Mouse (Mus musculus) forebrain, embryonic 16.5 days (tissue): ENCODE measurements around the gene Shtn1. TPM values are rescaled to one million over a fixed set of nuclear protein-coding genes. Genes with fewer than 3 reads are reported as not detected.

Experiments used
- ATAC-seq: fragments of 200-750 bp; cut with Nextera tagmentation; 2 replicates; pipeline ENCODE4 v1.8.0; 2017; ENCODE audit warnings: mild to moderate bottlenecking, moderate library complexity
- H3K27ac ChIP-seq: fragments of 300-500 bp; sonication (generic); 2 replicates; pipeline ENCODE4 v1.5.1; 2014; ENCODE audit warnings: low read length, control low read depth
- H3K27me3 ChIP-seq: fragments of 300-500 bp; sonication (generic); replicated peaks from 2 replicates; pipeline ENCODE4 v1.6.1; 2014; ENCODE audit warnings: low read length; ENCODE audit not compliant: control insufficient read depth, insufficient read depth
- H3K36me3 ChIP-seq: fragments of 300-500 bp; sonication (generic); 2 replicates; pipeline ENCODE4 v1.6.1; 2014; ENCODE audit not compliant: control insufficient read depth, insufficient read depth
- H3K4me1 ChIP-seq: fragments of 300-500 bp; sonication (generic); replicated peaks from 2 replicates; pipeline ENCODE4 v1.6.1; 2014; ENCODE audit warnings: low read length; ENCODE audit not compliant: control insufficient read depth, insufficient read depth
- H3K4me2 ChIP-seq: fragments of 300-500 bp; sonication (generic); 2 replicates; pipeline ENCODE4 v1.6.1; 2014; ENCODE audit warnings: mild to moderate bottlenecking, low read length, control low read depth
- H3K4me3 ChIP-seq: fragments of 300-500 bp; sonication (generic); replicated peaks from 2 replicates; pipeline ENCODE4 v1.5.1; 2014; ENCODE audit warnings: mild to moderate bottlenecking, low read length, control low read depth
- H3K9ac ChIP-seq: fragments of 300-500 bp; sonication (generic); replicated peaks from 2 replicates; pipeline ENCODE4 v1.6.1; 2014; ENCODE audit warnings: low read depth, low read length, control low read depth
- H3K9me3 ChIP-seq: fragments of 300-500 bp; sonication (generic); 2 replicates; pipeline ENCODE4 v1.6.1; 2016; ENCODE audit warnings: low read length; ENCODE audit not compliant: control insufficient read depth
- WGBS: fragments of 180-500 bp; shearing (Covaris S2); extraction: QIAGEN DNeasy Blood & Tissue Kit; methylation state at CpG from one replicate; pipeline ENCODE4 v1.1.7; 2014; 5-methylcytosine and 5-hydroxymethylcytosine counted together
- polyA plus RNA-seq: library from polyadenylated mRNA; unstranded; fragments of >200 nt; fragmentation: Nextera tagmentation; extraction: Ambion mirVana; gene quantifications from 2 replicates; pipeline ENCODE4 v1.2.1, GENCODE M21; 2015

Gene Shtn1
- 78.5 and 86.5 TPM in 2 replicates for polyA plus RNA-seq

- Histone ChIP-seq H3K4me1 (peaks cover 28% of the 10 kb centered on the region), H3K9me3 (no peaks in the 10 kb centered on the region), H3K4me3 (peak within 1 kb of the TSS; percentile 83), H3K9ac (peak within 1 kb of the TSS; percentile 97), H3K4me2 (peak within 1 kb of the TSS; percentile 95), H3K27me3 (peaks cover 6% of the 10 kb centered on the region; the same call in 1 of the 2 replicates), H3K36me3 (no peaks in the 10 kb centered on the region), H3K27ac (peak within 1 kb of the TSS; percentile 90)
- WGBS: under 1% methylated on average over 44 of the region's 46 CpGs
- peak; percentile 86 for ATAC-seq
These were observed at the start of gene Shtn1 for GRCm38 (mm10) chr19:59075472-59076101. Gene Shtn1 (minus strand): TSS chr19:59076100.

GRCm38 (mm10) chr19:59114152-59114551 lies 38.3 kb upstream of the Shtn1 start:
- Histone ChIP-seq H3K4me3 (no peak overlapping the region), H3K9me3 (no peaks in the 10 kb centered on the region), H3K27ac (no peak overlapping the region), H3K4me1 (no peaks in the 10 kb centered on the region), H3K4me2 (no peak overlapping the region), H3K9ac (no peak overlapping the region), H3K36me3 (no peaks in the 10 kb centered on the region), H3K27me3 (no peaks in the 10 kb centered on the region)
- 72% methylated on average over 4 of the region's 4 CpGs for WGBS
- ATAC-seq: no peak

- H3K9ac ChIP-seq: no peak overlapping the region
- H3K4me1 ChIP-seq: no peaks in the 10 kb centered on the region
- no peaks in the 10 kb centered on the region for H3K27me3 ChIP-seq
- no peaks in the 10 kb centered on the region for H3K9me3 ChIP-seq
- no peaks in the 10 kb centered on the region for H3K36me3 ChIP-seq
- no peak for ATAC-seq
- no peak overlapping the region for H3K27ac ChIP-seq
- H3K4me3 ChIP-seq: no peak overlapping the region
- H3K4me2 ChIP-seq: no peak overlapping the region
- WGBS: 61% methylated on average over 1 of the region's 1 CpGs
These were observed 34.0 kb upstream of the Shtn1 start for GRCm38 (mm10) chr19:59109937-59110336.

- Histone ChIP-seq H3K4me3 (no peak overlapping the region), H3K36me3 (no peaks in the 10 kb centered on the region), H3K9ac (no peak overlapping the region), H3K9me3 (0 out of 2 replicates have a peak, but pooled peaks cover 5% of the 10 kb centered on the region), H3K27me3 (no peaks in the 10 kb centered on the region), H3K4me2 (no peak overlapping the region), H3K27ac (no peak overlapping the region), H3K4me1 (no peaks in the 10 kb centered on the region)
- 30% methylated on average over 1 of the region's 1 CpGs for WGBS
- no peak for ATAC-seq
These were observed 22.4 kb upstream of the Shtn1 start for GRCm38 (mm10) chr19:59098315-59098714.

- H3K27ac ChIP-seq: no peak overlapping the region
- no peaks in the 10 kb centered on the region for H3K36me3 ChIP-seq
- no peaks in the 10 kb centered on the region for H3K9me3 ChIP-seq
- no peaks in the 10 kb centered on the region for H3K27me3 ChIP-seq
- no peak for ATAC-seq
- no peak overlapping the region for H3K9ac ChIP-seq
- 93% methylated on average over 7 of the region's 7 CpGs for WGBS
- no peaks in the 10 kb centered on the region for H3K4me1 ChIP-seq
- H3K4me3 ChIP-seq: no peak overlapping the region
- no peak overlapping the region for H3K4me2 ChIP-seq
These were observed 16.4 kb upstream of the Shtn1 start for GRCm38 (mm10) chr19:59092295-59092694.

- no peaks in the 10 kb centered on the region for H3K4me1 ChIP-seq
- no peak overlapping the region for H3K4me3 ChIP-seq
- H3K27ac ChIP-seq: no peak overlapping the region
- no peaks in the 10 kb centered on the region for H3K9me3 ChIP-seq
- no peak for ATAC-seq
- no peak overlapping the region for H3K4me2 ChIP-seq
- no peaks in the 10 kb centered on the region for H3K27me3 ChIP-seq
- no peak overlapping the region for H3K9ac ChIP-seq
- H3K36me3 ChIP-seq: no peaks in the 10 kb centered on the region
- WGBS: 64% methylated on average over 1 of the region's 1 CpGs
These were observed 14.4 kb upstream of the Shtn1 start for GRCm38 (mm10) chr19:59090337-59090736.

GRCm38 (mm10) chr19:59084296-59084695 lies 8.4 kb upstream of the Shtn1 start:
- H3K9me3 ChIP-seq: no peaks in the 10 kb centered on the region
- H3K4me3 ChIP-seq: no peak overlapping the region
- H3K4me2 ChIP-seq: no peak overlapping the region
- ATAC-seq: no peak
- no peaks in the 10 kb centered on the region for H3K27me3 ChIP-seq
- no peak overlapping the region for H3K9ac ChIP-seq
- WGBS: 65% methylated on average over 4 of the region's 4 CpGs
- H3K27ac ChIP-seq: no peak overlapping the region
- H3K36me3 ChIP-seq: no peaks in the 10 kb centered on the region
- no peaks in the 10 kb centered on the region for H3K4me1 ChIP-seq

- H3K9me3 ChIP-seq: no peaks in the 10 kb centered on the region
- H3K36me3 ChIP-seq: no peaks in the 10 kb centered on the region
- H3K4me1 ChIP-seq: peaks cover 28% of the 10 kb centered on the region
- H3K9ac ChIP-seq: 0 out of 2 replicates have a peak overlapping the region, but pooled peaks have one; percentile 37
- WGBS: 15% methylated on average over 5 of the region's 5 CpGs
- no peak overlapping the region for H3K27ac ChIP-seq
- peak overlapping the region; percentile 83 for H3K4me3 ChIP-seq
- peaks cover 6% of the 10 kb centered on the region; the same call in 1 of the 2 replicates for H3K27me3 ChIP-seq
- H3K4me2 ChIP-seq: peak overlapping the region; percentile 95
- no peak for ATAC-seq
These were observed 231 bp upstream of the Shtn1 start for GRCm38 (mm10) chr19:59076131-59076530.

- Histone ChIP-seq H3K27me3 (peaks cover 6% of the 10 kb centered on the region; the same call in 1 of the 2 replicates), H3K9ac (peak overlapping the region; percentile 97), H3K4me2 (peak overlapping the region; percentile 95), H3K9me3 (no peaks in the 10 kb centered on the region), H3K27ac (peak overlapping the region; percentile 90), H3K4me3 (peak overlapping the region; percentile 83), H3K36me3 (no peaks in the 10 kb centered on the region), H3K4me1 (peaks cover 28% of the 10 kb centered on the region)
- peak; percentile 56 for ATAC-seq
- 1% methylated on average over 46 of the region's 46 CpGs for WGBS
These were observed 944 bp downstream of the Shtn1 start for GRCm38 (mm10) chr19:59074841-59075471.
